In the genomic region with DNA sequence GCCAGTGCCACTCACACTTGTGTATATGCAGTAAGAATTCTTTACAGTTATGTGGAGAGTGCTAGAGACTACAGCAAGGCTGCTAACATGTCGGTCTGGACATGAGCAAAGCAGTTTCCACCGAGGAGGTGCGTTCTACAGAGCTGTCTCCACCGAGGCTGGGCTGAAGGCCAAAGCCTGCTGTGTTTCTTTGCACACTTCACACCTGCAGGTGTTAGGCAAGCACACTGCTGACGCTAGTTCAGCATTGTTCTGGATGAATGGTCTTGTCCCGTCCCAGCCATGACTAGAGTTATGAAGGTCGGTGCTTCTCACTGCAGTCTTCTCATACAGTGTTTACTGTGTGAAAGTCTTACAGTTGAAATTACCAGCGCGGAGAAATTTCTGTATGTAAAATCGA, we compare ENCODE assay signal across 14 mouse cellular contexts. TPM values are rescaled to one million over a fixed set of nuclear protein-coding genes. Genes with fewer than 3 reads are reported as not detected.
A peak's percentile ranks its signal among the peaks of the same experiment; 100 is the strongest.
DNase-seq lines count a peak whose midpoint lies in the region; ATAC-seq lines count a peak whose summit lies in the region.
"Had no signal": no experiment of that assay in that cellular context is flagged by ENCODE, and none has a peak within 500 bp of the region (broad histone marks: within the 10 kb centered on the region; RNA-seq: fewer than 3 reads in every experiment).

No protein-coding gene starts in this region.

- H3K4me1 ChIP-seq in hindbrain, embryonic 12.5 days = 0 out of 2 replicates have a peak, but pooled peaks cover 13% of the 10 kb centered on the region
- 0 out of 2 replicates have a peak, but pooled peaks cover 4% of the 10 kb centered on the region for H3K4me1 ChIP-seq in hindbrain, embryonic 10.5 days (replicated peaks)
- H3K4me1 ChIP-seq in midbrain, embryonic 14.5 days (ENCODE audit: control insufficient read depth, insufficient read depth, low read length) = no peaks in the 10 kb centered on the region
- H3K4me1 ChIP-seq in midbrain, embryonic 16.5 days (ENCODE audit: control insufficient read depth, insufficient read depth, low read length) = no peaks in the 10 kb centered on the region
- peaks cover 16% of the 10 kb centered on the region for H3K4me1 ChIP-seq in neural tube, embryonic 14.5 days (ENCODE audit: control insufficient read depth, insufficient read depth, low read length)

- H3K36me3 ChIP-seq in hindbrain, embryonic 12.5 days = peaks cover 60% of the 10 kb centered on the region
- peaks cover 81% of the 10 kb centered on the region for H3K36me3 ChIP-seq in hindbrain, embryonic 10.5 days
- peaks cover 73% of the 10 kb centered on the region for H3K36me3 ChIP-seq in midbrain, embryonic 14.5 days (ENCODE audit: control insufficient read depth, insufficient read depth, low read length)
- H3K36me3 ChIP-seq in midbrain, embryonic 16.5 days (ENCODE audit: control insufficient read depth, insufficient read depth, low read length) = peaks cover 30% of the 10 kb centered on the region
- peaks cover 15% of the 10 kb centered on the region for H3K36me3 ChIP-seq in neural tube, embryonic 14.5 days (ENCODE audit: control insufficient read depth, insufficient read depth, low read length)

- peak overlapping the region; percentile 58; the same call in 1 of the 2 replicates for H3K27ac ChIP-seq in hindbrain, embryonic 12.5 days
- no peak overlapping the region for H3K27ac ChIP-seq in hindbrain, embryonic 10.5 days
- H3K27ac ChIP-seq in midbrain, embryonic 14.5 days (replicated peaks; ENCODE audit: low read depth, low read length) = 0 out of 2 replicates have a peak overlapping the region, but pooled peaks have one; percentile 20
- no peak overlapping the region for H3K27ac ChIP-seq in midbrain, embryonic 16.5 days (ENCODE audit: low read length)
- peak overlapping the region; percentile 55; the same call in 1 of the 2 replicates for H3K27ac ChIP-seq in neural tube, embryonic 14.5 days (ENCODE audit: low read depth, low read length)

- no peak overlapping the region for H3K4me2 ChIP-seq in hindbrain, embryonic 12.5 days (replicated peaks)
- H3K4me2 ChIP-seq in midbrain, embryonic 14.5 days (ENCODE audit: low read length) = no peak overlapping the region
- H3K4me2 ChIP-seq in midbrain, embryonic 16.5 days (ENCODE audit: low read length) = no peak overlapping the region
- no peak overlapping the region for H3K4me2 ChIP-seq in neural tube, embryonic 14.5 days (ENCODE audit: low read depth, low read length)

- DNase-seq in cerebellum, postnatal 10 days = peak; percentile 73 to 79
- no peak for DNase-seq in cerebellum, adult 11-12 months
- DNase-seq in hindbrain, embryonic 10.5 days (ENCODE audit: low spot score) = no peak
- no peak for DNase-seq in midbrain, embryonic 14.5 days
- no peak for DNase-seq in frontal cortex, postnatal 25 days (ENCODE audit: low spot score in 2 of 2)
- DNase-seq: adrenal gland, adult 2 months; gastrocnemius, postnatal 10 days; kidney, postnatal 10 days; right cerebral cortex, postnatal 4 days; thymus, adult 18-20 months had no signal

- H3K9me3 ChIP-seq in hindbrain, embryonic 12.5 days (replicated peaks) = no peaks in the 10 kb centered on the region
- H3K9me3 ChIP-seq in hindbrain, embryonic 10.5 days = no peaks in the 10 kb centered on the region
- no peaks in the 10 kb centered on the region for H3K9me3 ChIP-seq in midbrain, embryonic 14.5 days (ENCODE audit: control insufficient read depth, low read length)
- H3K9me3 ChIP-seq in midbrain, embryonic 16.5 days (replicated peaks; ENCODE audit: control insufficient read depth, low read length, poor library complexity, severe bottlenecking) = no peaks in the 10 kb centered on the region
- H3K9me3 ChIP-seq in neural tube, embryonic 14.5 days (ENCODE audit: control insufficient read depth, low read length) = no peaks in the 10 kb centered on the region

- WGBS in hindbrain, embryonic 12.5 days = 72% methylated on average over 10 of the region's 10 CpGs
- WGBS in hindbrain, embryonic 10.5 days = 90% methylated on average over 10 of the region's 10 CpGs
- 68% methylated on average over 10 of the region's 10 CpGs for WGBS in midbrain, embryonic 14.5 days
- 68% methylated on average over 10 of the region's 10 CpGs for WGBS in midbrain, embryonic 16.5 days
- WGBS in neural tube, embryonic 14.5 days = 24% methylated on average over 10 of the region's 10 CpGs

- H3K27me3 ChIP-seq in hindbrain, embryonic 12.5 days = no peaks in the 10 kb centered on the region
- H3K27me3 ChIP-seq in hindbrain, embryonic 10.5 days (ENCODE audit: insufficient read depth, poor library complexity, severe bottlenecking) = no peaks in the 10 kb centered on the region
- H3K27me3 ChIP-seq in midbrain, embryonic 14.5 days (ENCODE audit: control insufficient read depth, insufficient read depth, low read length) = no peaks in the 10 kb centered on the region
- no peaks in the 10 kb centered on the region for H3K27me3 ChIP-seq in midbrain, embryonic 16.5 days (ENCODE audit: control insufficient read depth, insufficient read depth, low read depth, low read length)
- no peaks in the 10 kb centered on the region for H3K27me3 ChIP-seq in neural tube, embryonic 14.5 days (ENCODE audit: control insufficient read depth, insufficient read depth, low read length)

- ATAC-seq in hindbrain, embryonic 12.5 days (ENCODE audit: low FRiP score) = 0 out of 2 replicates have a peak, but pooled peaks have one; percentile 38
- ATAC-seq in midbrain, embryonic 14.5 days (ENCODE audit: low FRiP score, low TSS enrichment) = no peak
- no peak for ATAC-seq in midbrain, embryonic 16.5 days
- ATAC-seq in neural tube, embryonic 14.5 days (ENCODE audit: low read depth) = peak; percentile 26; the same call in 1 of the 2 replicates
- ATAC-seq: inflammation-experienced regulatory T-cells, adult 6 months had no signal

- H3K9ac ChIP-seq in hindbrain, embryonic 12.5 days = no peak overlapping the region
- H3K9ac ChIP-seq in midbrain, embryonic 14.5 days (replicated peaks; ENCODE audit: low read length) = no peak overlapping the region
- no peak overlapping the region for H3K9ac ChIP-seq in midbrain, embryonic 16.5 days (ENCODE audit: low read depth, low read length)
- no peak overlapping the region for H3K9ac ChIP-seq in neural tube, embryonic 14.5 days (replicated peaks; ENCODE audit: low read depth, low read length)

- H3K4me3 ChIP-seq in hindbrain, embryonic 12.5 days = no peak overlapping the region
- no peak overlapping the region for H3K4me3 ChIP-seq in hindbrain, embryonic 10.5 days
- H3K4me3 ChIP-seq in midbrain, embryonic 14.5 days (replicated peaks; ENCODE audit: low read depth, low read length) = no peak overlapping the region
- H3K4me3 ChIP-seq in midbrain, embryonic 16.5 days (ENCODE audit: low read depth, low read length) = no peak overlapping the region
- no peak overlapping the region for H3K4me3 ChIP-seq in neural tube, embryonic 14.5 days (ENCODE audit: low read depth, low read length)

RNA-seq across cellular contexts. Expression of gene Trmu, which starts 12.9 kb away (rescaled TPM):
- polyA plus RNA-seq in hindbrain, embryonic 12.5 days (2016; fragmentation: Nextera tagmentation; extraction: Ambion mirVana) = 42.6 and 47.0 TPM in 2 replicates
- polyA plus RNA-seq in hindbrain, embryonic 10.5 days (2016; fragmentation: Nextera tagmentation; extraction: Ambion mirVana) = 36.7 and 37.6 TPM in 2 replicates
- polyA plus RNA-seq in midbrain, embryonic 14.5 days (2014; fragmentation: Nextera tagmentation; extraction: Ambion mirVana) = 36.2 and 41.5 TPM in 2 replicates
- 58.5 and 59.5 TPM in 2 replicates for polyA plus RNA-seq in midbrain, embryonic 16.5 days (2015; fragmentation: Nextera tagmentation; extraction: Ambion mirVana)
- polyA plus RNA-seq in neural tube, embryonic 14.5 days (2014; fragmentation: Nextera tagmentation; extraction: Ambion mirVana) = 34.2 TPM in 2 replicates

RNA-seq across cellular contexts. Expression of gene Gtse1, which starts 32.4 kb away (rescaled TPM):
- polyA plus RNA-seq in hindbrain, embryonic 12.5 days (2016; fragmentation: Nextera tagmentation; extraction: Ambion mirVana) = 23.4 and 24.8 TPM in 2 replicates
- 45.6 and 52.8 TPM in 2 replicates for polyA plus RNA-seq in hindbrain, embryonic 10.5 days (2016; fragmentation: Nextera tagmentation; extraction: Ambion mirVana)
- 3.8 and 6.4 TPM in 2 replicates for polyA plus RNA-seq in midbrain, embryonic 14.5 days (2014; fragmentation: Nextera tagmentation; extraction: Ambion mirVana)
- polyA plus RNA-seq in midbrain, embryonic 16.5 days (2015; fragmentation: Nextera tagmentation; extraction: Ambion mirVana) = 3.4 and 4.2 TPM in 2 replicates
- polyA plus RNA-seq in neural tube, embryonic 14.5 days (2014; fragmentation: Nextera tagmentation; extraction: Ambion mirVana) = 2.3 and 2.4 TPM in 2 replicates

RNA-seq across cellular contexts. Expression of gene Ttc38, which starts 59.9 kb away (rescaled TPM):
- 3.9 and 6.3 TPM in 2 replicates for polyA plus RNA-seq in hindbrain, embryonic 12.5 days (2016; fragmentation: Nextera tagmentation; extraction: Ambion mirVana)
- 2.9 and 3.0 TPM in 2 replicates for polyA plus RNA-seq in hindbrain, embryonic 10.5 days (2016; fragmentation: Nextera tagmentation; extraction: Ambion mirVana)
- 2.8 and 2.9 TPM in 2 replicates for polyA plus RNA-seq in midbrain, embryonic 14.5 days (2014; fragmentation: Nextera tagmentation; extraction: Ambion mirVana)
- 2.9 and 4.0 TPM in 2 replicates for polyA plus RNA-seq in midbrain, embryonic 16.5 days (2015; fragmentation: Nextera tagmentation; extraction: Ambion mirVana)
- 3.1 and 3.5 TPM in 2 replicates for polyA plus RNA-seq in neural tube, embryonic 14.5 days (2014; fragmentation: Nextera tagmentation; extraction: Ambion mirVana)

Comparison
In these comparisons a context has a peak if more than half of its experiments do, and no peak if none do; other contexts are left out.
1. DNase-seq: peak in cerebellum, postnatal 10 days (2 of 2); none in cerebellum, adult 11-12 months (single experiment), hindbrain, embryonic 10.5 days (single experiment), midbrain, embryonic 14.5 days (single experiment) and frontal cortex, postnatal 25 days (0 of 2).
2. H3K27ac ChIP-seq: peak in hindbrain, embryonic 12.5 days (single experiment), midbrain, embryonic 14.5 days (single experiment) and neural tube, embryonic 14.5 days (single experiment); none in hindbrain, embryonic 10.5 days (single experiment) and midbrain, embryonic 16.5 days (single experiment).
3. ATAC-seq: peak in hindbrain, embryonic 12.5 days (single experiment) and neural tube, embryonic 14.5 days (single experiment); none in midbrain, embryonic 14.5 days (single experiment) and midbrain, embryonic 16.5 days (single experiment).